Mouse (Mus musculus): ENCODE measurements around the gene Sec22b. TPM values are rescaled to one million over a fixed set of nuclear protein-coding genes. Genes with fewer than 3 reads are reported as not detected.
A peak's percentile ranks its signal among the peaks of the same experiment; 100 is the strongest.

Sec22b gene
- polyA plus RNA-seq, 2 experiments, result 22.6 to 63.5 TPM

GRCm38 (mm10) chr3:97901586-97901985, 596 bp downstream of the Sec22b start:
- 8% methylated on average over 5 of the region's 5 CpGs for WGBS (ENCODE audit: insufficient replicate concordance)
- TF ChIP-seq CTCF (IDR thresholded peaks at IDR 0.05; ENCODE audit: low read depth), result no peak
- no peak for TF ChIP-seq EP300 (IDR thresholded peaks at IDR 0.05; ENCODE audit: low read depth)
- no peaks in the 10 kb centered on the region for H3K27me3 ChIP-seq (ENCODE audit: control insufficient read depth, insufficient read depth, low read length)
- peak overlapping the region; percentile 80 for H3K4me2 ChIP-seq (ENCODE audit: low read depth)
- ATAC-seq (ENCODE audit: insufficient read depth), result no peak; the same call in 1 of the 2 replicates
- H3K4me3 ChIP-seq (ENCODE audit: insufficient read depth in 1 of 2, low read depth in 2 of 2, low read length in 2 of 2), result peak overlapping the region; percentile 75 to 86
- no peak overlapping the region for H3K27ac ChIP-seq
- peak overlapping the region; percentile 91 for H3K9ac ChIP-seq (replicated peaks)
- H3K4me1 ChIP-seq (replicated peaks; ENCODE audit: control insufficient read depth in 2 of 2, insufficient read depth in 2 of 2, low read length in 1 of 2), result peaks cover 4 to 7% of the 10 kb centered on the region in 2 experiments
- no peaks in the 10 kb centered on the region for H3K36me3 ChIP-seq (replicated peaks; ENCODE audit: control insufficient read depth, insufficient read depth, low read depth)
- H3K9me3 ChIP-seq (ENCODE audit: control insufficient read depth, low read length), result no peaks in the 10 kb centered on the region
- DNase-seq (ENCODE audit: low read depth in 3 of 3, low spot score in 3 of 3), result peak in 1 of 3 experiments; percentile 4

- ATAC-seq (ENCODE audit: insufficient read depth), result no peak
- H3K9me3 ChIP-seq (ENCODE audit: control insufficient read depth, low read length), result no peaks in the 10 kb centered on the region
- H3K9ac ChIP-seq (replicated peaks), result no peak overlapping the region
- H3K4me2 ChIP-seq (ENCODE audit: low read depth), result no peak overlapping the region
- no peaks in the 10 kb centered on the region for H3K27me3 ChIP-seq (ENCODE audit: control insufficient read depth, insufficient read depth, low read length)
- H3K4me3 ChIP-seq (ENCODE audit: insufficient read depth in 1 of 2, low read depth in 2 of 2, low read length in 2 of 2), result no peak overlapping the region
- no peak overlapping the region for H3K27ac ChIP-seq
- WGBS (ENCODE audit: insufficient replicate concordance), result 80% methylated on average over 2 of the region's 2 CpGs
- peaks cover 15% of the 10 kb centered on the region for H3K36me3 ChIP-seq (replicated peaks; ENCODE audit: control insufficient read depth, insufficient read depth, low read depth)
- TF ChIP-seq CTCF (IDR thresholded peaks at IDR 0.05; ENCODE audit: low read depth) (no peak), EP300 (IDR thresholded peaks at IDR 0.05; ENCODE audit: low read depth) (no peak)
- DNase-seq (ENCODE audit: low read depth in 3 of 3, low spot score in 3 of 3), result no peak
- H3K4me1 ChIP-seq (replicated peaks; ENCODE audit: control insufficient read depth in 2 of 2, insufficient read depth in 2 of 2, low read length in 1 of 2), result no peaks in the 10 kb centered on the region
Measured at GRCm38 (mm10) chr3:97909737-97910136, 8.7 kb downstream of the Sec22b start.

GRCm38 (mm10) chr3:97911093-97911492, 10.1 kb downstream of the Sec22b start:
- Histone ChIP-seq H3K27ac (no peak overlapping the region), H3K9ac (replicated peaks) (no peak overlapping the region), H3K9me3 (ENCODE audit: control insufficient read depth, low read length) (no peaks in the 10 kb centered on the region), H3K4me3 (ENCODE audit: insufficient read depth in 1 of 2, low read depth in 2 of 2, low read length in 2 of 2) (no peak overlapping the region), H3K27me3 (ENCODE audit: control insufficient read depth, insufficient read depth, low read length) (no peaks in the 10 kb centered on the region), H3K4me1 (replicated peaks; ENCODE audit: control insufficient read depth in 2 of 2, insufficient read depth in 2 of 2, low read length in 1 of 2) (no peaks in the 10 kb centered on the region), H3K36me3 (replicated peaks; ENCODE audit: control insufficient read depth, insufficient read depth, low read depth) (peaks cover 25% of the 10 kb centered on the region), H3K4me2 (ENCODE audit: low read depth) (no peak overlapping the region)
- TF ChIP-seq EP300 (IDR thresholded peaks at IDR 0.05; ENCODE audit: low read depth) (no peak), CTCF (IDR thresholded peaks at IDR 0.05; ENCODE audit: low read depth) (no peak)
- WGBS (ENCODE audit: insufficient replicate concordance), result 79% methylated on average over 7 of the region's 7 CpGs
- DNase-seq (ENCODE audit: low read depth in 3 of 3, low spot score in 3 of 3) (no peak), ATAC-seq (ENCODE audit: insufficient read depth) (no peak)

- Histone ChIP-seq H3K9ac (replicated peaks) (no peak overlapping the region), H3K4me2 (ENCODE audit: low read depth) (no peak overlapping the region), H3K36me3 (replicated peaks; ENCODE audit: control insufficient read depth, insufficient read depth, low read depth) (peaks cover 17% of the 10 kb centered on the region), H3K4me1 (replicated peaks; ENCODE audit: control insufficient read depth in 2 of 2, insufficient read depth in 2 of 2, low read length in 1 of 2) (no peaks in the 10 kb centered on the region), H3K4me3 (ENCODE audit: insufficient read depth in 1 of 2, low read depth in 2 of 2, low read length in 2 of 2) (no peak overlapping the region), H3K27ac (no peak overlapping the region), H3K27me3 (ENCODE audit: control insufficient read depth, insufficient read depth, low read length) (no peaks in the 10 kb centered on the region), H3K9me3 (ENCODE audit: control insufficient read depth, low read length) (no peaks in the 10 kb centered on the region)
- TF ChIP-seq CTCF (IDR thresholded peaks at IDR 0.05; ENCODE audit: low read depth), result peak; percentile 45
- TF ChIP-seq EP300 (IDR thresholded peaks at IDR 0.05; ENCODE audit: low read depth), result no peak
- WGBS (ENCODE audit: insufficient replicate concordance), result 66% methylated on average over 4 of the region's 4 CpGs
- ATAC-seq (ENCODE audit: insufficient read depth) (no peak), DNase-seq (ENCODE audit: low read depth in 3 of 3, low spot score in 3 of 3) (no peak)
Measured at GRCm38 (mm10) chr3:97915081-97915480, 14.1 kb downstream of the Sec22b start.

GRCm38 (mm10) chr3:97918885-97919550, 18.0 kb downstream of the Sec22b start:
- no peaks in the 10 kb centered on the region for H3K4me1 ChIP-seq (replicated peaks; ENCODE audit: control insufficient read depth in 2 of 2, insufficient read depth in 2 of 2, low read length in 1 of 2)
- H3K36me3 ChIP-seq (replicated peaks; ENCODE audit: control insufficient read depth, insufficient read depth, low read depth), result peaks cover 22% of the 10 kb centered on the region
- no peak for ATAC-seq (ENCODE audit: insufficient read depth)

More at GRCm38 (mm10) chr3:97918885-97919550, 18.0 kb downstream of the Sec22b start:
- TF ChIP-seq CTCF (IDR thresholded peaks at IDR 0.05; ENCODE audit: low read depth) (no peak), EP300 (IDR thresholded peaks at IDR 0.05; ENCODE audit: low read depth) (no peak)
- Histone ChIP-seq H3K4me3 (ENCODE audit: insufficient read depth in 1 of 2, low read depth in 2 of 2, low read length in 2 of 2) (no peak overlapping the region), H3K27ac (no peak overlapping the region), H3K27me3 (ENCODE audit: control insufficient read depth, insufficient read depth, low read length) (no peaks in the 10 kb centered on the region), H3K9ac (replicated peaks) (no peak overlapping the region), H3K9me3 (ENCODE audit: control insufficient read depth, low read length) (no peaks in the 10 kb centered on the region), H3K4me2 (ENCODE audit: low read depth) (no peak overlapping the region)
- DNase-seq (ENCODE audit: low read depth in 3 of 3, low spot score in 3 of 3), result no peak
- WGBS (ENCODE audit: insufficient replicate concordance), result 88% methylated on average over 10 of the region's 10 CpGs

All from liver, embryonic 14.5 days (tissue).